Mouse (Mus musculus) lung, embryonic 16.5 days (tissue): ENCODE data around the gene Cask. TPM values are rescaled to one million over a fixed set of nuclear protein-coding genes. Genes with fewer than 3 reads are reported as not detected.

Experiments used
- ATAC-seq: fragments of 200-750 bp; cut with Nextera tagmentation; 2 replicates; pipeline ENCODE4 v1.8.0; 2017; ENCODE audit warnings: low read depth, mild to moderate bottlenecking, moderate library complexity
- H3K27ac ChIP-seq: fragments of 300-500 bp; sonication (generic); 2 replicates; pipeline ENCODE4 v1.5.1; 2014; ENCODE audit warnings: mild to moderate bottlenecking, control low read depth, low read length
- H3K27me3 ChIP-seq: fragments of 300-500 bp; sonication (generic); 2 replicates; pipeline ENCODE4 v1.6.1; 2014; ENCODE audit warnings: low read depth, low read length, mixed read lengths; ENCODE audit not compliant: control insufficient read depth, insufficient read depth
- H3K36me3 ChIP-seq: fragments of 300-500 bp; sonication (generic); 2 replicates; pipeline ENCODE4 v1.6.1; 2014; ENCODE audit warnings: low read length; ENCODE audit not compliant: control insufficient read depth, insufficient read depth
- H3K4me1 ChIP-seq: fragments of 300-500 bp; sonication (generic); replicated peaks from 2 replicates; pipeline ENCODE4 v1.6.1; 2014; ENCODE audit warnings: low read length, mixed read lengths; ENCODE audit not compliant: control insufficient read depth, insufficient read depth
- H3K4me2 ChIP-seq: fragments of 300-500 bp; sonication (generic); 2 replicates; pipeline ENCODE4 v1.6.1; 2014; ENCODE audit warnings: low read depth, low read length, control low read depth
- H3K4me3 ChIP-seq: fragments of 300-500 bp; sonication (generic); 2 replicates; pipeline ENCODE4 v1.5.1; 2014; ENCODE audit warnings: mild to moderate bottlenecking, low read length, control low read depth
- H3K9ac ChIP-seq: fragments of 300-500 bp; sonication (generic); 2 replicates; pipeline ENCODE4 v1.6.1; 2014; ENCODE audit warnings: low read length, control low read depth
- H3K9me3 ChIP-seq: fragments of 300-500 bp; sonication (generic); 2 replicates; pipeline ENCODE4 v1.6.1; 2016; ENCODE audit warnings: low read length; ENCODE audit not compliant: control insufficient read depth
- WGBS: fragments of 180-500 bp; shearing (Covaris S2); extraction: QIAGEN DNeasy Blood & Tissue Kit; methylation state at CpG from one replicate; pipeline ENCODE4 v1.1.7; 2014; 5-methylcytosine and 5-hydroxymethylcytosine counted together
- polyA plus RNA-seq: library from polyadenylated mRNA; unstranded; fragments of >200 nt; fragmentation: Nextera tagmentation; extraction: Ambion mirVana; gene quantifications from 2 replicates; pipeline ENCODE4 v1.2.1, GENCODE M21; 2015

Gene Cask
- polyA plus RNA-seq, 1 experiment from 2014 or later = 12.3 TPM

GRCm38 (mm10) chrX:13500284-13500683 is 350.9 kb downstream of the Cask start:
- H3K4me3 ChIP-seq = no peak overlapping the region
- H3K27me3 ChIP-seq = no peaks in the 10 kb centered on the region
- H3K36me3 ChIP-seq = no peaks in the 10 kb centered on the region
- H3K9ac ChIP-seq = no peak overlapping the region
- ATAC-seq = no peak
- H3K4me2 ChIP-seq = no peak overlapping the region
- 81% methylated on average over 4 of the region's 4 CpGs for WGBS
- no peaks in the 10 kb centered on the region for H3K9me3 ChIP-seq
- H3K4me1 ChIP-seq = no peaks in the 10 kb centered on the region
- no peak overlapping the region for H3K27ac ChIP-seq

GRCm38 (mm10) chrX:13494892-13495703 is 356.1 kb downstream of the Cask start:
- H3K4me1 ChIP-seq = no peaks in the 10 kb centered on the region; the same call in 1 of the 2 replicates
- H3K4me3 ChIP-seq = no peak overlapping the region
- H3K4me2 ChIP-seq = no peak overlapping the region
- H3K36me3 ChIP-seq = no peaks in the 10 kb centered on the region
- no peaks in the 10 kb centered on the region; the same call in 1 of the 2 replicates for H3K27me3 ChIP-seq
- ATAC-seq = no peak
- H3K9ac ChIP-seq = no peak overlapping the region
- H3K9me3 ChIP-seq = no peaks in the 10 kb centered on the region
- no peak overlapping the region for H3K27ac ChIP-seq
- 64% methylated on average over 8 of the region's 8 CpGs for WGBS

GRCm38 (mm10) chrX:13492922-13493321 is 358.2 kb downstream of the Cask start:
- Histone ChIP-seq H3K27ac (no peak overlapping the region), H3K4me3 (no peak overlapping the region), H3K36me3 (no peaks in the 10 kb centered on the region), H3K4me1 (no peaks in the 10 kb centered on the region; the same call in 1 of the 2 replicates), H3K27me3 (no peaks in the 10 kb centered on the region; the same call in 1 of the 2 replicates), H3K9ac (no peak overlapping the region), H3K9me3 (no peaks in the 10 kb centered on the region), H3K4me2 (no peak overlapping the region)
- ATAC-seq = no peak

GRCm38 (mm10) chrX:13490941-13491340 is 360.2 kb downstream of the Cask start:
- Histone ChIP-seq H3K4me1 (no peaks in the 10 kb centered on the region; the same call in 1 of the 2 replicates), H3K9me3 (peaks cover 9% of the 10 kb centered on the region), H3K4me3 (no peak overlapping the region), H3K4me2 (no peak overlapping the region), H3K9ac (no peak overlapping the region), H3K27me3 (no peaks in the 10 kb centered on the region; the same call in 1 of the 2 replicates), H3K27ac (no peak overlapping the region), H3K36me3 (no peaks in the 10 kb centered on the region)
- 41% methylated on average over 3 of the region's 3 CpGs for WGBS
- peak; percentile 93 for ATAC-seq

- peaks cover 10% of the 10 kb centered on the region for H3K9me3 ChIP-seq
- ATAC-seq = no peak
- 59% methylated on average over 1 of the region's 1 CpGs for WGBS
- no peak overlapping the region for H3K9ac ChIP-seq
- no peak overlapping the region for H3K27ac ChIP-seq
- H3K4me3 ChIP-seq = no peak overlapping the region
- H3K36me3 ChIP-seq = no peaks in the 10 kb centered on the region
- H3K4me1 ChIP-seq = no peaks in the 10 kb centered on the region; the same call in 1 of the 2 replicates
- no peak overlapping the region for H3K4me2 ChIP-seq
- no peaks in the 10 kb centered on the region; the same call in 1 of the 2 replicates for H3K27me3 ChIP-seq
Measured at GRCm38 (mm10) chrX:13489761-13490160, 361.4 kb downstream of the Cask start.

GRCm38 (mm10) chrX:13489001-13489400 is 362.2 kb downstream of the Cask start:
- H3K4me1 ChIP-seq = no peaks in the 10 kb centered on the region; the same call in 1 of the 2 replicates
- 63% methylated on average over 3 of the region's 3 CpGs for WGBS

GRCm38 (mm10) chrX:13484447-13484846 is 366.7 kb downstream of the Cask start:
- Histone ChIP-seq H3K4me2 (no peak overlapping the region), H3K36me3 (no peaks in the 10 kb centered on the region), H3K9me3 (peaks cover 10% of the 10 kb centered on the region), H3K27me3 (no peaks in the 10 kb centered on the region), H3K9ac (no peak overlapping the region), H3K4me1 (no peaks in the 10 kb centered on the region), H3K4me3 (no peak overlapping the region), H3K27ac (no peak overlapping the region)
- no peak for ATAC-seq

More at GRCm38 (mm10) chrX:13489001-13489400, 362.2 kb downstream of the Cask start:
- no peak overlapping the region for H3K9ac ChIP-seq
- ATAC-seq = no peak
- peaks cover 10% of the 10 kb centered on the region for H3K9me3 ChIP-seq
- H3K36me3 ChIP-seq = no peaks in the 10 kb centered on the region
- no peaks in the 10 kb centered on the region; the same call in 1 of the 2 replicates for H3K27me3 ChIP-seq
- no peak overlapping the region for H3K27ac ChIP-seq
- H3K4me2 ChIP-seq = no peak overlapping the region
- no peak overlapping the region for H3K4me3 ChIP-seq

GRCm38 (mm10) chrX:13482576-13482975 is 368.6 kb downstream of the Cask start:
- Histone ChIP-seq H3K4me3 (no peak overlapping the region), H3K9me3 (peaks cover 10% of the 10 kb centered on the region), H3K27ac (peak overlapping the region; percentile 17; the same call in 1 of the 2 replicates), H3K27me3 (peaks cover 3% of the 10 kb centered on the region; the same call in 1 of the 2 replicates), H3K4me1 (no peaks in the 10 kb centered on the region), H3K9ac (no peak overlapping the region), H3K4me2 (no peak overlapping the region), H3K36me3 (no peaks in the 10 kb centered on the region)
- WGBS = 31% methylated on average over 1 of the region's 1 CpGs
- peak; percentile 67 for ATAC-seq

GRCm38 (mm10) chrX:13479570-13479969 is 371.6 kb downstream of the Cask start:
- Histone ChIP-seq H3K9ac (no peak overlapping the region), H3K27ac (no peak overlapping the region), H3K36me3 (no peaks in the 10 kb centered on the region), H3K4me3 (no peak overlapping the region), H3K9me3 (no peaks in the 10 kb centered on the region), H3K4me2 (no peak overlapping the region), H3K27me3 (peaks cover 3% of the 10 kb centered on the region; the same call in 1 of the 2 replicates), H3K4me1 (no peaks in the 10 kb centered on the region)
- ATAC-seq = no peak
